Mouse (Mus musculus) limb, embryonic 11.5 days (tissue): ENCODE measurements around the gene Fbxo17. TPM values are rescaled to one million over a fixed set of nuclear protein-coding genes. Genes with fewer than 3 reads are reported as not detected.

Experiments used
- ATAC-seq: fragments of 200-750 bp; cut with Nextera tagmentation; 2 replicates; pipeline ENCODE4 v1.8.0; 2017; ENCODE audit warnings: low read depth; ENCODE audit not compliant: insufficient number of reproducible peaks, low FRiP score, low TSS enrichment
- DNase-seq: peaks from one replicate; pipeline ENCODE4 v3.0.0-alpha.2; 2015; ENCODE audit warnings: low spot score
- H3K27ac ChIP-seq: fragments of 300-500 bp; sonication (generic); replicated peaks from 2 replicates; pipeline ENCODE4 v1.5.1; 2014; ENCODE audit warnings: low read depth, mild to moderate bottlenecking, low read length
- H3K27me3 ChIP-seq: fragments of 300-500 bp; sonication (generic); 2 replicates; pipeline ENCODE4 v1.6.1; 2014; ENCODE audit warnings: mild to moderate bottlenecking, low read length, mixed read lengths; ENCODE audit not compliant: control insufficient read depth, insufficient read depth
- H3K36me3 ChIP-seq: fragments of 300-500 bp; sonication (generic); 2 replicates; pipeline ENCODE4 v1.6.1; 2014; ENCODE audit warnings: mild to moderate bottlenecking, low read length, moderate library complexity, mixed read lengths; ENCODE audit not compliant: control insufficient read depth, insufficient read depth
- H3K4me1 ChIP-seq: fragments of 300-500 bp; sonication (generic); 2 replicates; pipeline ENCODE4 v1.6.1; 2014; ENCODE audit warnings: low read length, mixed read lengths; ENCODE audit not compliant: control insufficient read depth, insufficient read depth
- H3K4me2 ChIP-seq: fragments of 300-500 bp; sonication (generic); 2 replicates; pipeline ENCODE4 v1.6.1; 2014; ENCODE audit warnings: low read depth, mild to moderate bottlenecking, moderate library complexity; ENCODE audit not compliant: severe bottlenecking
- H3K4me3 ChIP-seq: fragments of 300-500 bp; sonication (generic); 2 replicates; pipeline ENCODE4 v1.5.1; 2014; ENCODE audit warnings: low read depth, low read length
- H3K9ac ChIP-seq: fragments of 300-500 bp; sonication (generic); 2 replicates; pipeline ENCODE4 v1.6.1; 2014; ENCODE audit warnings: mild to moderate bottlenecking, low read length
- H3K9me3 ChIP-seq: fragments of 300-500 bp; sonication (generic); 2 replicates; pipeline ENCODE4 v1.6.1; 2016; ENCODE audit warnings: low read length; ENCODE audit not compliant: control insufficient read depth
- WGBS: fragments of 180-500 bp; shearing (Covaris S2); extraction: QIAGEN DNeasy Blood & Tissue Kit; methylation state at CpG from one replicate; pipeline ENCODE4 v1.1.7; 2014; 5-methylcytosine and 5-hydroxymethylcytosine counted together
- polyA plus RNA-seq: library from polyadenylated mRNA; unstranded; fragments of >200 nt; fragmentation: Nextera tagmentation; extraction: Ambion mirVana; gene quantifications from 2 replicates; pipeline ENCODE4 v1.2.1, GENCODE M21; 2014

Fbxo17 gene
- polyA plus RNA-seq, 1 experiment from 2014 or later = 16.4 TPM

DNA sequence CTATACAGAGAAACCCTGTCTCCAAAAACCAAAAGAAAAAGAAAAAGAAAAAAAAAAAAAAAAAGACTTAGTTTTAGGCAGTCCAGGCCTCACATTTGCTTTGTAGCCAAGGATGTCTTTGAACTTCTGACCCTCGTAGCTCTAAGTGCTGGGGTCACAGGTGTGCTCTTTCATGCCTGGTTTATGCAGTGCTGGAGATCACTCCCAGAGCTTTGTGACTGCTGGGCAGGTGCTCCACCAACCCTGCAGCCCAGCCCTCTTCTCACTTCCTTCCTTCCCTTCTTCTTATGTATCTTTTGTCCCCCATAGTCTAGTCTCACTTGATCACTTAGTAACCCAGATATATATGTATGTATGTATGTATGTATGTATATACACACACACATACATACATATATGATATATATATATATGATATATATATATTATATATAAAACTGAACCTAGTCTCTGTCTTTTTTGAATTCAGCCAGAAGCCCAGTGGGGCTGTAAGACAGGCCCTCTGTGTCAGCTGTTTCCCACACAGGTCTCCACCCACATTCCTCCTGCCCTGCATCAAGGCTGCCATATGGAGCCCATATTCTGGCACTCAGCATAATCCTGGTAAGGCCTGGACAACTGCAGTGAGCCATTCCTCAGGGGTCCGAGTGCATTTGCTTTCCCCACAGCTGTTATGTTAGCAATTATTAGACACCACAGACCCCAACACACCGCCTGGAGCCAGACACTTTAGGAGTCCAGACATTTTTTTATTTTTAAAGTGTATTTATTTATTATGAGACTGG, 4.3 kb downstream of the Fbxo17 start:
- H3K4me1 ChIP-seq = 0 out of 2 replicates have a peak, but pooled peaks cover 5% of the 10 kb centered on the region
- no peak overlapping the region for H3K4me3 ChIP-seq
- no peak overlapping the region for H3K4me2 ChIP-seq
- H3K9ac ChIP-seq = no peak overlapping the region
- H3K36me3 ChIP-seq = no peaks in the 10 kb centered on the region
- DNase-seq (peak; percentile 42), ATAC-seq (no peak)
- H3K27me3 ChIP-seq = no peaks in the 10 kb centered on the region
- no peaks in the 10 kb centered on the region for H3K9me3 ChIP-seq
- H3K27ac ChIP-seq = no peak overlapping the region
- WGBS = 53% methylated on average over 3 of the region's 3 CpGs

DNA sequence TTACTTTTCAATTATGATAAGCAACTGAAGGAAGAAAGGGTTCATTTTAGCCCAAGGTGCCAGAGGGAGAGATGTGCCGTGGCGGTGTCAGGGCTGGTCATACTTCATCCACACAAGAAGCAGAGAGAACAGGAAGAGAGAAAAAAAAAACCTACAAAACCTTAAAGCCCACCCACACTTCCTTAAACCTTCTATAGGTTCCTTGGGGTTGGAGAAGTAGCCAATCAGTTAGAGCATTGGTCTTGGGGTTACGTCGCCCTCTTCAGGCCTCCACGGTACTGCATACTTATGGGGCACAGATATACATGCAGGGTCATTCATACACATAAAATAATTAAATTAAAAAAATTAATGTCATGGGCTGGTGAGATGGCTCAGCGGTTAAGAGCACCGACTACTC, 5.5 kb downstream of the Fbxo17 start:
- Histone ChIP-seq H3K4me3 (no peak overlapping the region), H3K9me3 (no peaks in the 10 kb centered on the region), H3K36me3 (no peaks in the 10 kb centered on the region), H3K4me1 (0 out of 2 replicates have a peak, but pooled peaks cover 5% of the 10 kb centered on the region), H3K4me2 (no peak overlapping the region), H3K27me3 (no peaks in the 10 kb centered on the region), H3K9ac (no peak overlapping the region), H3K27ac (no peak overlapping the region)
- ATAC-seq (no peak), DNase-seq (no peak)
- WGBS = 92% methylated on average over 7 of the region's 7 CpGs

DNA sequence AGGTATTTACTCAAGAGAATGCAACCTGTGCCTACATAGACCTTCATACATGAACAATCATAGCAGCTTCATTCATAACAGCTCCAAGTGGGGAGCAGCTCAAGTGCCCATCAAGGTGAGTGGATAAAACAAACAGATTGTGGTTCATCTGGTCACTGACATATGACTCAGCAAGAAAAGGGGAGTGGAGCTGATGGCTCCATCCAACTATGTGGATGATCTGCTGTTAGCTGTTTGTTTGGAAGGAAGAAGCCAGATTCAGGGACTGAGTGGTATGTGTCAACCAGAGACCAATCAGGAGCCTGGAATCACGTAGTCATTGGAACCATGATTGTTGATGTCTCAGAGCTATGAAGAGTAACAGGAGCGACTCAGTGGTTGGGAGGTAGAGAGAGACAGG, 8.0 kb downstream of the Fbxo17 start:
- 90% methylated on average over 2 of the region's 2 CpGs for WGBS
- Histone ChIP-seq H3K9ac (no peak overlapping the region), H3K9me3 (no peaks in the 10 kb centered on the region)

DNA sequence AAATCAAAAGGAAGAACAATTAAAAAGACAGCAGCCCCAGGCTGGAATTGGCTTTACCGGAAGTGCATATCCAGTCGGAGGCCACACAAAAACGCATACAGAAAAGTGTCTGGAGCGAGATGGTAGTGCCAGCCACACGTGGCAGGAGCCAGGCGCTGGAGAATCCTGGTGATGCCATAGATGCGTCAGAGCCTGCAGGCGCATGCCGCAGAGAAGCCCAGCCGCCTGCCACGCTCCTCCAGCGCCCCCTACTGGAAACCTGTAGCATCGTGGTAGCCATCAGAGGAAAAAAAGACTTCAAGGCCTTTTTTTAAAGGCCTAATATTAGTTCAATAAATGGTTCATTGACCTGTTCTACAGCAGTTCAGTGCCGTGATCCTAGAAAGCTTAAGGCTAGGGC, 10.0 kb downstream of the Fbxo17 start:
- H3K9me3 ChIP-seq = no peaks in the 10 kb centered on the region
- 9% methylated on average over 14 of the region's 14 CpGs for WGBS
- H3K9ac ChIP-seq = no peak overlapping the region
- H3K27ac ChIP-seq = no peak overlapping the region
- ATAC-seq (no peak), DNase-seq (peak; percentile 91)
- H3K27me3 ChIP-seq = no peaks in the 10 kb centered on the region
- no peak overlapping the region for H3K4me2 ChIP-seq
- no peak overlapping the region for H3K4me3 ChIP-seq
- no peaks in the 10 kb centered on the region for H3K36me3 ChIP-seq
- no peaks in the 10 kb centered on the region for H3K4me1 ChIP-seq

More for the DNA sequence above, 8.0 kb downstream of the Fbxo17 start:
- Histone ChIP-seq H3K4me1 (no peaks in the 10 kb centered on the region), H3K27ac (no peak overlapping the region), H3K4me3 (no peak overlapping the region), H3K27me3 (no peaks in the 10 kb centered on the region), H3K4me2 (no peak overlapping the region), H3K36me3 (no peaks in the 10 kb centered on the region)
- ATAC-seq = no peak
- no peak for DNase-seq

DNA sequence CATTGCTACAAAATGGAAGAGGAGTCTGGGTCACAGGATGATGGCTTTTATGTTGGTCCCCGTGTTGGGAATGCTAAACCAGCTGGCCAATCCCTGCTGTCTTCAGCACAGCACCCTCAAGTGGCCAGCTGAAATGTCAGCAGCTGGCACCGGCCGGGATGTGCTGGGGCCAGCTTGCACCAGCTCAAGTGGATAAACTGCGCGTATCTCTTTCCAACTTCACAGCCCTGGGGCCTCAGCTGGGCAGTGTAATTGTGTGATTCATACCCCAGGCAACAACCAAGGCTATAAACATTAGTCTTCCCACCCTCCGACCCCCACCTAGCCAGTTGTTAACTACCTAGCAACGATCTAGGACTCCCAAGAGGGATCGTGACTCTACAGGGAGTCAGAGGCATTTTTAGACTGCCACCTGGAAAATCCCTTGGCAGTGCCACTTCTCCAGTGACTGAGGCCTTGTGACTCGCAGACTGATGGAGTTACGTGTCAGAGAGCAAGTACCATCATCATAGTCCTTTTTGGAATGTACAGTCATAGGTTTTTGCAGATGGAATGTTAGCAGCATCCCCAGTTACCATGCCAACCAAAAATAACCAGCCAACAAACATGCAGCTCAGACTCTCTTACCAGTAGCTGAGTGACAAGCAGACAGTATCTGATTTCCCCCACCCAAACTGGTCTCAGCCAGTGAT, 11.2 kb downstream of the Fbxo17 start:
- no peak overlapping the region for H3K4me2 ChIP-seq
- H3K36me3 ChIP-seq = no peaks in the 10 kb centered on the region
- H3K4me3 ChIP-seq = no peak overlapping the region
- no peaks in the 10 kb centered on the region for H3K27me3 ChIP-seq
- H3K9ac ChIP-seq = no peak overlapping the region
- no peaks in the 10 kb centered on the region for H3K9me3 ChIP-seq
- no peak overlapping the region for H3K27ac ChIP-seq
- H3K4me1 ChIP-seq = no peaks in the 10 kb centered on the region
- ATAC-seq = no peak
- 51% methylated on average over 10 of the region's 10 CpGs for WGBS
- DNase-seq = no peak

DNA sequence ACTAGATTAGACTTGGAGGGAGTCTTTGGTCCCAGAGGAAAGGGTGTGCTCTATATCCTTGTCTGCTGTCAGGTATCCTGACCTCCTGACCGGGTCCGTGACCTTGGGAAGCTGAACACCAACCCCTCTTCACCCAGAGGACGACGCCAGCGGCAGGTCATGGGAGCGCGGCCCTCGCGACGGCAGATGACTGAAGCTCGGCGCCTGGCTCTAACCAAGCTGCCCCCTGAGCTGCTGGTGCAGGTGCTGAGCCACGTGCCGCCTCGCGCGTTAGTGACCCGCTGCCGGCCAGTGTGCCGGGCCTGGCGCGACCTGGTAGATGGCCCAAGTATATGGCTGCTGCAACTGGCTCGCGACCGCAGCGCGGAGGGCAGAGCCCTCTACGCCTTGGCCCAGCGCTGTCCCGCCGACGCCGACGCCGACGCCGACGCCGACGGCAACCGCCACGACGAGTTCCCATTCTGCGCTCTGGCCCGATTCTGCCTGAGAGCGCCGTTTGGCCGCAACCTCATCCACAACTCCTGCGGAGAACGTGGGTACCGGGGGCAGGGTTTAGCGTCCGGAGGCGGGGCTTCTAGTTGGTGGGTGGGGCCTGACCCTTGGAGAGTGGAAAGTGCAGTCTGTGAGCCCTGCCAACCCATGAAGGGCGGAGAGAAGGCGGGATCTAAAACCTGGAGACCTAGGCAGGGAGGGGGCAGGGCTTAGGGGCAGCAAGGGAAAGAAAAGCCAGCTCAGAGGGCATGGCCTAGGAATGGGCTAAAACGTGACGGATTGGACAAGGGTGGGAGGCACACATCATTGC, 15.9 kb downstream of the Fbxo17 start:
- peak; percentile 91 for DNase-seq
- Histone ChIP-seq H3K27me3 (no peaks in the 10 kb centered on the region), H3K4me3 (peak overlapping the region; percentile 42), H3K4me1 (0 out of 2 replicates have a peak, but pooled peaks cover 3% of the 10 kb centered on the region), H3K9me3 (no peaks in the 10 kb centered on the region), H3K9ac (peak overlapping the region; percentile 52), H3K27ac (0 out of 2 replicates have a peak overlapping the region, but pooled peaks have one; percentile 21), H3K4me2 (peak overlapping the region; percentile 79), H3K36me3 (peaks cover 7% of the 10 kb centered on the region)
- ATAC-seq = peak; percentile 91
- WGBS = 2% methylated on average over 58 of the region's 58 CpGs

DNA sequence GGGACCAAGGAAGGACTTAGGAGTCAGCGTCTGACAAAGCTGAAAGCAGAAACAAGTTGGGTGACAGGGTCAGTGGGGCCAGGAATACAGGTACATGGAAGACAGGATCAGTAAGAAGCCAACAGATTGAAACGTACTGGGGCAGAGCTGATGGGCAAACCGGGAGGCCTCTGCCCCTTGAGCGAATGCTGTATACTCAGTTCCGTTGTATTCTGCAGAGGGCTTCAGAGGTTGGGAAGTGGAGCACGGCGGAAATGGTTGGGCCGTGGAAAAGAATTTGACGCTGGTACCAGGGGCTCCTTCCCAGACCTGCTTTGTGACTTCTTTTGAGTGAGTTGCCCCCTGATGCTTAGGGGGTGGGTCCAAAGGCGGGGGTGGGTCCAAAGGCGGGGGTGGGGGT, 16.6 kb downstream of the Fbxo17 start:
- Histone ChIP-seq H3K27ac (0 out of 2 replicates have a peak overlapping the region, but pooled peaks have one; percentile 21), H3K27me3 (no peaks in the 10 kb centered on the region), H3K4me1 (0 out of 2 replicates have a peak, but pooled peaks cover 3% of the 10 kb centered on the region), H3K4me2 (peak overlapping the region; percentile 79), H3K9me3 (no peaks in the 10 kb centered on the region), H3K4me3 (peak overlapping the region; percentile 42; the same call in 1 of the 2 replicates), H3K36me3 (peaks cover 9% of the 10 kb centered on the region), H3K9ac (no peak overlapping the region)
- ATAC-seq = peak; percentile 36; the same call in 1 of the 2 replicates
- DNase-seq = no peak
- WGBS = 16% methylated on average over 11 of the region's 11 CpGs

DNA sequence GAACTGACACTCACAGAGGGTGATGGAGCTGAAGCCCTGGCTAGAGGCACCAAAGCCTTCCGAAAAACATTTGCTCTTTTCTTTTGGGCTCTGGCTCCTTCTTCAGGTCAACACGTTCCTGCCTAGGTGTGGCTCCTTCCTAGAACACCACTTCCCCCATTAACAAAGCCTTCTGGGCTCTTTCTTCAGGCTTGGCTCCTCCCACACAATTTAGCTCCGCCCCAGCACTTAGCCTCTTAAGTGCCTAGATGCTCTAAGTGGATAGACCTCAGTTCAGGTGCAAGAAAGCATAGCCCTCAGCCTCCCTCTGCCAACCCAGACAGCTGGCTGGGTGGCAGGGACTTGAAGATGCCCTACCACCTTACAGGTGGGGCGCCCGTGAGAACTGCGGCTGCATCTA, 19.1 kb downstream of the Fbxo17 start:
- Histone ChIP-seq H3K27ac (no peak overlapping the region), H3K4me2 (no peak overlapping the region), H3K9ac (no peak overlapping the region), H3K27me3 (no peaks in the 10 kb centered on the region), H3K9me3 (no peaks in the 10 kb centered on the region), H3K36me3 (peaks cover 15% of the 10 kb centered on the region), H3K4me3 (no peak overlapping the region), H3K4me1 (0 out of 2 replicates have a peak, but pooled peaks cover 3% of the 10 kb centered on the region)
- DNase-seq = no peak
- ATAC-seq = no peak
- 74% methylated on average over 6 of the region's 6 CpGs for WGBS
